Mouse (Mus musculus) embryonic fibroblast, embryonic 13.5 days (primary cell): ENCODE measurements around the gene Kalrn.

Experiments used
- CTCF ChIP-seq: IDR thresholded peaks from 2 replicates; pipeline ENCODE4 v1.5.1; 2011; ENCODE audit warnings: mild to moderate bottlenecking, control low read depth, low read length, moderate library complexity, borderline replicate concordance; ENCODE audit not compliant: insufficient read depth
- POLR2A ChIP-seq: IDR thresholded peaks from 2 replicates; pipeline ENCODE4 v1.6.1; 2011; ENCODE audit warnings: low read depth, mild to moderate bottlenecking, control low read depth, low read length, moderate library complexity

DNA sequence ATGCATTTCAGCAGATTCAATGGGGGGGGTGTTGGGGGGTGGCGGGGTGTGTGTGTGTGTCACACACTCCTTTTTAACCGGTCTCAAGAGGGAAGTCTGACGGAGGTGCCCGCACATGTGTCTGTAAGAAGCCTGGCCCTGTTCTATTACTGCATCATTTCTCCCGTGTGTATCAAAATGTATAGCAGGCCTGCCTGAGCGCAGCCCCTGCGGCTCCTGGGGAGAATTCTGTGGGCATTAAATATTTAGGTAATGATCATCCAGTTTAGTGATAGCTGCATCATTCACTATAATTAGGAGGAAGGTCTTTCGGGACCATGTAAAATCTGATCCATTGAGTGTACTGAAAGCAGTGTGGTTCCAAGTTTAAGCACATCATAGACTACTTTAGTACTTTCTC is 556.1 kb downstream of the Kalrn start:
- TF ChIP-seq POLR2A (no peak), CTCF (no peak)
